Mouse (Mus musculus): ENCODE measurements around the gene Pbp2.

Gene Pbp2

DNA sequence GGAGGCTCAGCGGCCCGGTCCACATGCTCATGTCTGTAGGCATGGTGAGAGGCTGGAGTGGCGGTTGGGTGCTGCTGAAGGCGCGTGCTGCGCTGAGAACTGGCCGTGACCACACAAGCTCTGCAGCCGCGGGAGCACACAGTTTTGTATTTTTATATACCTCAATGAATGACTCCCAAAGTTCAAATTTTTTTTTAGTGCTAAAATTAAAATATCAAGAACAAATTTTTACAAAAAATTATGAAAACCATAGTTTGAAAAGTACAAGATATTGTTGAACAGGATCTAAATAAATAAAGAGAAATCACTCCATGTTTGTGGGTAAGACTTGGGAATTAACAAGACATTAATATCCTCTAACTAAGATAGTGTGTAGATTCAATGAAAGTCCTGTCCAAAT, at the start of gene Pbp2:
TSS of gene Pbp2 (minus strand) at position 101 of the 400 bp plus-strand sequence.
- no peak for DNase-seq

DNA sequence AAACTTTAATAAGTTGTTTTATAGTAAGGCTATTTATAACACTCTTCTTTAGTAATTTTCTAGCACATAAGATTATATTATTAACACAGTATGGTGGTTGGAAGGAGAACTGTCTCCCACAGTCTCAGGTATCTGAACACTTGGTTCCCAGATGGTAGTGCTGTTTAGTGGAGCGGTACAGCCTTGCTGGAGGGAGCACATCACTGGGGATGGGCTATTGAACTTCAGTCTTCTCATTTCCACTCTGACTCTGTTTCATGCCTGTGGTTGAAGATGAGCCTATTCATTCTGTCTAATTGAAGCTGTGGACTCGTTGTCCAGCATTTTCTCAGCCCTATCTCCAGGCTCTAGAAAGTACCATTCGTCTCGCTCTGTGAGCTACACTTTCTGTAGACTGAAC, 44.7 kb upstream of the Pbp2 start:
- no peak for DNase-seq

DNA sequence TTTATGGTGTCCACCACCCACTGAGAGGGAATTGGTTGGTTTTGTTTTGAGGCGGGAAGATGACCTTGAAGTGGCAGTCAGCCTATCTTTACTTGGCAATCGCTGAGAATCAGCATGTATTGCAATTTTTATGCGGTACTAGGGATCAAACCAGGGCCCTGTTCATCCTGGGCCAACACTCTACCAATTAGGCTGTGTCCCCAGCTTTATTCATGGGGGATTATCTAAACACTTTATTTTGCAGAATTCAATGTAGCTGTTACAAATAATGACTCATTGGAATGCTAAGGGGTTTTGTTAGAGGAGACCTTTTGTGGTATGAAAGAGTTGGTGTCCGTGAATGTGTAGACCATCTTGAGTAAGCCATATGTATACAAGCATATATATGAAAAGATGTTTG, 42.3 kb upstream of the Pbp2 start:
- DNase-seq, result no peak

DNA sequence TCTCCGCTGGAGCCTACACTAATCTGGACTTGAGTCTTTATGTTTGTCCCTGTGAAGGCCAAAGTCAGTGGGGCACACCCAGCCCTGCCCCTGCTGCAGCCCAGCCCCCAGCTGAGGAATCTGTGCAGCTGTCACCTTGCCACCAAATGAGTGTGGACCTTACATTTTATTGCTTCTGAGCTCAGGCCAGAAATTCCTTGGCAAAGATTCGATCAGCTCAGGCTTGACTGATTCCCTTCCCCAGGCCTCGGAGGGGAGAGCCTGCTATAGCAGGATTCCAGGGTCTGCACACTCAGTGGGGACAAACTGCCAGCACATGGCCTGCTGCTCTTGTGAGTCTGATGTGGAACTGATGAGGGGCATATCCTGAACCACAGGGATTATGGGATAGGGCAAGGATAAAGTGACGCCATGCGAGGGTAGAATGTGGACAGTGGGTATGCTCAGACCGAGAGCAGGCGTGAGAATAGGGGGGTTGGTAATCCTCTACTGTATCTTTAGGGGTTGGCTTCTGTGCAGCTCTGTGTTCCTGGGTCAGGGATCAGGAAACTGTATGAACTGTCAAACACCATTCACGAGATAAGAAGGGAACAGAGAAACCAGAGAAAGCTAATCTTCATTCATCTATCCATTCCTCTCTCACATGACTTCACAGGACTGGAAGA, 41.6 kb upstream of the Pbp2 start:
- DNase-seq, result no peak

DNA sequence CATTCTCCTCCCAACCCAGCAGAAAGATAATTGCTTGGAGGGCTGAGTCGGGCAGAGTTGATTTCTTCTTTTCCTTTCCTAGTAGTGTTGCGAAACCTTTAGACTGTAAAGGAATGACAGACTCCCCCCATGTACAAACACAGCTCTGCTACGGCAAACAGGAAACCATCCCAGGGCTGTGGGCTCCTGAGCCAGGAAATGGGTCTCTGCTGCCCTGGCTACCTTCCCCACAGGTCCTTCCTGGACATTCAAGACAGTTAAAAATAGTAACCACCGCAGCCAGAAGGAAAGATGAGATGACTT, 30.8 kb upstream of the Pbp2 start:
- no peak for DNase-seq

DNA sequence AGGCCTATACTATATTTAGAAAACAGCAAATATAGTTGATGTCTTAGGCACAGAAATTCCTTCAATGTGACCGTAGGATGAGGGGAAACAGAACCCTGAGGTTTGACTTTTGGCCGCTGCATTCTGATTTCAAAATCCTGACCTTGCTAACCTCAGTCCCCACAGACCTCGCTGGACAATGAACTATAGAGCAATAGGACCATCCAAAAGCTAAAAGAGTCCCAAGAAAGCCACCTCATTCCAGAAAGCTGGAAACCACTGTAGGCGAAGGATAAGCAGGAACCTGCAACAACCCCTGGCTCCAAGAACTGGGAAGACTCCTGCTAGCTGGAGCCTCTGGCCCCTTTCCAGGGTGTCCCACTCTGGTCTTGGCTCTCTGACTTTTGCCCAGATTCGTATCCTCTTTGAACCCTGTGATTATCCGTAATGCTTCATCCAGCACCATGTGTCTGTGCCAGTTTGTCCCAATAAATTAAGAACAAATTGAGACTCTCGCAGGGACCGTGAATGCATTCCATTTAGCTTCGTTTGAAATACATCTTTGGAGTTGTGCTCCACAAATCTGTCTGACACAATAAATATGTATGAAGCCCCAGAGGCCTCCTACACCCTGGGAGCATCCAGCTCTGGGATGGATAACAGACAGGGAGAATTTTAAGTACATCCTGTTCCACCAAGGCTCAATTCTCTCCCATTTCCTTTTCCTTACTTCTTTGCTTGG, 30.3 kb upstream of the Pbp2 start:
- no peak for DNase-seq

DNA sequence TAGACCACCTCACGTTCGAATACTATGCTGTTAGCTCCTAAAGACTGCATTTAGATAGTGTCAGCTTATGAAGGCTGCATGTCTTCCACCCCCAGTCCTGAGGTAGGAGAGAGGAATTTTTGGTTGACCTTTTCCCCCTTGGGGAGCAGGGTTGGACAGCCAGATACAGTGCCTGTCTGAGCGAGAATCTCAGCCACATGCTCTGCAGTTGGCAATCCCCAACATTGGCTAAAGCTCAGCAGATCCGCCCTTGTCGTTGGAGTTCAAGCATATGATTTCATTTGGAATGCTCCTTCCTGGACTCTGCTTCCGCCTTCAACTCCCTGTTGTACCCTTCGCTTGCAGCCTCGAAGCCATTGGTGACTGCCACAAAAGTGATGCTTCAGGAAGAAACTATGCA, 26.2 kb upstream of the Pbp2 start:
- DNase-seq, result no peak

DNA sequence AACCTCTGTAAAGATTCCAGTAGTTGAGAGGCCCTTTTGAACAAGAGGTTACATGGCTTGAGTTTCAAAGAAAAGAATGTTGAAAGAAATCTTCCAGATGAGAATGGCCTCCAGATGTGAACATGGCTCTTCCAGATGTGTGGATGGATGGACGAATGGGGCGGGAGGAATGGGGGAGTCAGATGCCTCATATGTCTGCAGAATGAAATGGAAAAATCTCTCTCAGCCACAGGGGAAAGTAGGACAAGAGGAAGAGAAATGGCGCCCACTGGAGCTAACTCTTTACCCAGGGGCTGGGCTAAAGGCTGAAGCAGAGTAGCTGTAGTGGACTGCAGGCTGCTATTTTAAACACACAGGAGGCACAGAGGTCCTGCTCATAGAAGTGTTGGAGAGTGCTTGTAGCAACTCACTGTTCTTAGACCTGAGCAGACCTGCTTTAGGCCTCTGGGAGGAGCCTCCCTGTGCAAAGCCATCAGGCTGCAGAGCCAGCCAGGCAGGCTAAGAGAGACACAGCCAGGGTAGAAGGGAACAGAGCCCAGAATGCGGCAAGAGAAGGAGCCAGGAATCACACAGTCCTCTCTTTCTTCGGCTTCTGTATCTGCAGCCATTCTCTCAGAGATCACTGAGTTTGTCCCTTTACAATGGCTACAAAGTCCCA, 23.9 kb upstream of the Pbp2 start:
- peak; percentile 27 to 52 for DNase-seq

DNA sequence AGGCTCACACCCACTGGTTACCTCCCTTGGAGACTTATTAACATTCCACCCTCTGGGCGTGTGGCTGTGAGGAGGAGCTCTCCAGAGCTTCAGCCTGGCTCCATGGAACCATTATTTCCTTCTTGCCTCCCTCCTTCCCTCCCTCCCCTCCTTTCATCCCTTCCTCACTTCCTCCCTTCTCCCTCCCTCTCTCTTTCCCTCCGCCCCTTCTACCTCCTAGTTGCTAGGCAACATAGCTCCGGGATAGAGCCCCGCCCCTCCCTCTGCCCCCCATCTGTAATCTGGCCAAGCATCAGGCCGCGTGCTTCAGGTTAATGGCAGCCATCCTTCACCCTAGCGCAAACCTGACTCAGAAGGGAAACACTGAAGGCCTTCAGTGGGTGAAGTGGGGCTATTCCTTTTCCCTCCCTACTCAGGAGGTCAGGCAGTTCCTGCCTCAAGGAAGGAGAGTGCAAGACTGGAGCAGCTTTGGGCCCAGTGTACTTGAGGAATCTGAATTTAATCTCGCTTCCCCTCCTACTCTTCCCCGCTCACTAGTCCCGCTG, 22.6 kb upstream of the Pbp2 start:
- peak; percentile 14 to 44 for DNase-seq

DNA sequence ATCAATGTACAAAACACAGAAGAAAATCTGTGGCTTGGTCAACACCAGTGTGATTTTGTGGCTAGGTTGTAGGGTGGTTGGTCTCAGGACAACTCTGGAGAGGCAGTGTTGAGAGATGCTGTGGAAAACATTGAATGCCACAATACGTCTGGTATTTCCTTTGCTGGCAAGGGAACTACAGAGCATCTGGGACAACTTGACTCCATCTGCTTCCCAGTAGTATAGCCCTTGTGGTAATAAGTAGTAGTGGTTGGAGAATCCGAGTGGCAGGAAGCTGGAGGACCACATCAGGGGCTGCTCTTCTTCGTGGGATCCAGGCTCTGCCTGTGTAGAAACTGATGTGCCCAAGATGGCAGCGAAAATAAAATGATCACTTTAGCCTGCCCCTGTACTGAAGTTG, 21.7 kb upstream of the Pbp2 start:
- DNase-seq, result no peak

DNA sequence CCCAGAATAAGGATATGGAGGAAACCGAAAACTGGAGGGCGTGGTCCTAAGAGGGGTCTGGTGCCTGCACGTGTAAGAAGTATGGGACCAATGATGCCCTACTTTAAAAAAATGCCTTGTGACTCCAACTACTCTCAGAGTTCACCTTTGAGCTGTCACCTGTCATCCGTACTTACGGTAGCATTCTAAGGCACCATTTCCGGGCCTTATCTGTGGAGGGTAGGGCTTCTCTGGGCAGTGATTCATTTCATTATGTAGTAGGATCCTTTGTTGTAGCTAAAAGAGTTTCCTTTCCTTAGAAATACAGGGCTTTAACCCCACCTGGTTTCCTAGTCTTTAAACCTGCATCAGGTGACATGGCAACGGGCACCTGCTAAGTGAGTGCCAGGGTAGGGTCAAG, 16.6 kb upstream of the Pbp2 start:
- no peak for DNase-seq

DNA sequence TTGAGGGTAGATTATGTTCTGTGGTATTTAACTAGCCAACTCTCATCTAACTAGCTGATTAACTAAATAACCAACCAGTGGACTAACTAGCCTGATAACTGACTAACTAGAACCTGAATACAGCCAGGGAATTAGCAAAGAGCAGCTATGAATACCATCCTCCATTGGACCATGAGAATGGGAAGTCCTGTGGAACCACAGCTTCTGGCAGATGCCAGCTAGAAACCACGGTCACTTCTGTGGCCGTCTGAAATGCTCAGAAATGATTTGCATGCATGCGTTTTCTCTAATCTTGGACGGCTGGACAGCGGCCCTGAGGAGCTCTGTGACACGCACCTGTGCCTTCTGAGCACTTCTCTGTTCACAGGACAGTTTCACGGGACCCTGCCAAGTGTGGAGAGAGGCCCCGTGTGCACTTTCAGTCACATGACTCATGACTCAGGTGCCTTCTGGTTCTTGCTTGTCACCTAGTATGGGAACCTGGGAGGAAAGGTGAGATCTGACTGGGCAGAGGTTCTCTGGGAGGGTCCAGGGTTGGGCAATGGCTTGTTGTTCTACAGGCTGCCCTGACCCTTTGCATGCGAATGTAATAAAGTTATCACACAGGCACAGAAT, 14.6 kb upstream of the Pbp2 start:
- peak; percentile 54 to 73 for DNase-seq

DNA sequence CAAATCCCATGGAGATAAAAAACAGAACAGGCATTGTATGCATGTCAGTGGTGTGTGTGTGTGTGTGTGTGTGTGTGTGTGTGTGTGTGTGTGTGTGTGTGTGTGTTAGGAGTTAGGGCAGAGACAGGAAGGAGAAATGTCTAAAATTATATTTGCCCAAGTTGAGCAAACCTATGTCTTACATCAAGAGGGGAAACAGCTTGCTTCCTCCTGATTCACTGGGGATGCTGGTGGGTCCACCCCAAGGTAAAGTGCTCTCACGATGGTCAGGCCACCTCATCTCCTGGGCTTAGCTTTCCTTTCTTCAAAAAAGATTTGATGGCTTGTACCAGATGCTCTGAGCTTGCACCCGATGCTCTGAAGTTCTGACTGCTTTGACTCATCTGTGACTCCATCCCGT, 13.9 kb upstream of the Pbp2 start:
- no peak for DNase-seq

DNA sequence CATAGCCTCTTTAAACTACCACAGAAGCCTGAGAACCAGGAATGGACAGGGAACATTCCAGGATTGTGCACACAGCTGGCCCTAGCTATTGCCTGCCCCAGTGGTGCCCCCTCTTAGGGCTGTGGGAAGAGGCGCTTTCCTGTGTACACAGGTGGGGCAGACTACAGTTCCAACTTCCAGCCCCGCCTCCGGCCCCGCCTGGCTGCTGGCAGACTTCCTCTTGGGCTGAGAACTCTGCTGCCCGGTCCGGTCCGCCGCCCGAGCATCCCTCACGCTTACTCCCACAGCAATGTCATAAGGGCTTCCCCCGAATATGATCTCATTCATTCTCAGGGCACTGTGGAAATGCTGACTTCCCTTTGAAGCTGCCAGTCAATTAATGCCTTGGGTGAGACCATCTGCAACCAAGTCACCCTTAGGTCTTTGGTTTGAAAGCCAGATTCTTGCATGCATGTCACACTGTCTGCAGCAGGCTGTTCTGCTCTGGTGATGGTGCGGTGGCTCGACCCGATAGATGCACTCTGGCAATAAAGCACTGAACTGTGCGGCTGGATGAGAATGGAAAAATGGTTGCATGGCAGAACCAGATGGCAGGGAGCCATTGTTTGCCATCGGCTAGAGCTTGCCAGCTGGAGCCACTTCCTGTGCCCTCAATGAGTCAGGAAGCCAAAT, 13.2 kb upstream of the Pbp2 start:
- DNase-seq, result peak; percentile 87 to 93

DNA sequence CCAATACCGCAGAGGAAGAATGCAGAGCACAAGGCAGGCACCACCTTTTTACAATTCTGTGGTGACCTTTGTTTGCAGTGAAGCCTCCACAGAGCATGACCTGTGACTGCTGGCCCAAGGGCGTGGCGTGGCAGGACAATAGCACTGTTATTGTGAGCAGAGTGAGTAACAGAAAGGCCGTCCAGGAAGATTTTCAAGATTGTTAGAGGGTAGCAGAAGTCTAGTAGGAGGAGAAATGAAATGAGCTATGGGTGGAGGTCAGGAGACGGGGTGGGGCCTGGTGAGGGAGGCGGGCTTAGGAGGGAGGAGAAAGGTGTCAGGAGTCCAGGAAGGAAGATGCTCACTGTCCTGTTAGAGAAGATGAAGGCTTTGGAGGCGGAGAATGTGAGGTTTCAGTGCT, 12.5 kb upstream of the Pbp2 start:
- DNase-seq, result peak; percentile 32 to 62

DNA sequence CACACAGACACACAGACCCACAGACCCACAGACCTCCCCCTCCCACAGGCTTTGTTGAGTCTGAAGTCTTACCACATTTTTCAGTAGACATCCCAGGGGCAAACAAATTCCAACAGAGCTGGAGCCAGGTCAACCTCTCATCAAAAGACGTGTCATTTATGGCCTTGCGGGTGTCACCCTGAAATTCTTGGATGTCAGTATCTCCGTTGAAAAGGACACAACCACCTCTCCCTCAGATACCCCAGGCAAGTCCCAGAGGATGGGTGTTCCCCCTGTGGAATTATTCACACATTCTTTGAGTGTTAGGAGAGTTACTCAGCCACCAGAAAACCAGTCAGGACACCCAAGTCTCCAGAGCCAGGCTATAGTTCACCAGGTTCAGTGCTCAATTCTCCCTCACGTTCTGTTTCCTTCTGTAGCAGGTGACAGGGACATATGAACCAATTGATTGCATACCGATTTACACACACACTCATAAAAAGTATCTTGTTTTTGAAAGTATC, 9.3 kb upstream of the Pbp2 start:
- no peak for DNase-seq

DNA sequence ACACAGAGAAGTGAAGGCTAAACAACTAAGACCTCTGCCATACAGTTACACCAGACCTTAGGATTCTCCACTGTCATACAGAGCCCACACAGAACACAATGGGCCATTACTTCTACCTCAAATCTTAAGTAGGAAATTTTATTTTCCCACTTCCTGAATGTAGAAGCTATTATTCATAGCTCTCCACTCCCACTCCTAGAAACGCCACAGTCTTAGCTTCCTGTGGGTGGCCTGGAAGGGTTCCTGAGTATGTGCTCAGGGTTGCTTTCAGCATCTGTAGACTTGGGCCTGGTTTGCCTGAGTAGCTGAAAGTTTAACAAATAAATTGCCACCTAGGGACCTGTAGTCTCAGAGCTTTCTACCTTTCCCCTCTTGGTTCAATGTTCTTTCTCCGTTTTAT, 5.9 kb upstream of the Pbp2 start:
- no peak for DNase-seq

DNA sequence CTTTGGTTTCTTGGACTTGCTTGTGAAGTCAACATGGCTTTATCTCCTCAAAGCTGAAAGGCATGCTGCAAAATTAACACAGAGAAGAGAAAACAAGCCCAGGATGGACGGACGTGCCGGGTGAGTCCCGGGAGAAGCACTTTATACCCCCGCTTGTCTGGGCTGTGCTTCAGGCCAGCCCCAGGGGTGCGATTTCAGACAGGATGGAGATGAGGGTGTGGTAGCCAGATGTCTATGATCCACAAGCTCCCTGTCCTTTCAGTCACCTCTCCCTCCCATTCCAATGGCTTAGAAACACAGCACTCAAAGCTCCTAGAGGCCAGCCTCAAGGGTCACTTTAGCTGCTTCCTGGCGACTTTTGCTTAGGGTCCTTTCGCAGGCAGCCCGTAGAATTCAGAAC, 3.8 kb upstream of the Pbp2 start:
- DNase-seq, result no peak

DNA sequence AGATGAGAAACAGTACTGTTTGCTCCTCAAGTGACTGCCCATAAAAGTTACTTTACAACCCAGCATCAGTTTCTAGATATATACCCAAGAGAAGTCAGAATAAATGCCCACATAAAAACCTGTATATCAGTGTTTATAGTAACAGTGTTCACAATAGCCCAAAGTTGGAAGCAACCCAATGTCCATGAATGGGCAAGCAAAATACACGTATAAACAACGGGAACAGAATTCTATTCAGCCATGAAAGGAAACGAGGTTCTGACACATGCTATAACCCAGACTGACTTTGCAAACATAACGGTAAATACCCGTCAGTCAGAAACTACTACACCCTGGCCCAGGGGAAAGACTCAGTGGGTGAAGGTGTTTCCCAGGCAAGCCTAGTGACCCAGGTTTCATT, 1.8 kb upstream of the Pbp2 start:
- no peak for DNase-seq

DNA sequence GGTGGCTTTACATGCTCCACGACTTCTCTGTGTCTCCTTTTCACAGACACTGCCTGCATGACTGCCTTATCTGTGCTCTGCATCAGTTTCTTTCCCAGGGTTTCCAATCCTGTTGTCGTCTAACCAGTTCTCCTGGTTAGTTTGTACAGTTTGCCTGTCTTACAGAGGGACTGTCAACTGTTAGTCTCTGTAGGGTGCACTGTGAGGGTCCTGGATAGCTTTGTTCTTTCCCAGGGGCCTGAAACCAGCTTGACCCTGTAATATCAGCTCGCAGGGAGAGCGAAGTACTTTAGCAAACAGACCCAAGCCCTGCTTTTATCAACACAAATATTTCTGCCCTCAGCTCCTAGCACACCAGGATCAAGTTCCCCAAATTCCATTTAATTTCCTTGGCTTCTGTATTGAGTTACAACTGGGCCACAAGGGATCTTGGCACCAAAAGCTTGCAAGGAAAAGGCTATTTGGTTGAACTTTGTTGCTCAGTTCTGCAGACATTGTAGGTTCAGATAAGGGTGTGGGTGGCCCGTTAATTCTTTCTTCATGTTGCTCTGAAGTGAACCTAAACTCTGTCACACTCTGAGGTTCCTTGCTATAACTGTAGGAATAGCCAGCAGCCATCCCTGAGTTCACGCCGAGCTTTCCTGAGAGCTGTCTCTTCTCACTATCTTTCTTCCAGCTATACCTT, 5.5 kb downstream of the Pbp2 start:
- peak in 1 of 2 experiments; percentile 32 for DNase-seq

DNA sequence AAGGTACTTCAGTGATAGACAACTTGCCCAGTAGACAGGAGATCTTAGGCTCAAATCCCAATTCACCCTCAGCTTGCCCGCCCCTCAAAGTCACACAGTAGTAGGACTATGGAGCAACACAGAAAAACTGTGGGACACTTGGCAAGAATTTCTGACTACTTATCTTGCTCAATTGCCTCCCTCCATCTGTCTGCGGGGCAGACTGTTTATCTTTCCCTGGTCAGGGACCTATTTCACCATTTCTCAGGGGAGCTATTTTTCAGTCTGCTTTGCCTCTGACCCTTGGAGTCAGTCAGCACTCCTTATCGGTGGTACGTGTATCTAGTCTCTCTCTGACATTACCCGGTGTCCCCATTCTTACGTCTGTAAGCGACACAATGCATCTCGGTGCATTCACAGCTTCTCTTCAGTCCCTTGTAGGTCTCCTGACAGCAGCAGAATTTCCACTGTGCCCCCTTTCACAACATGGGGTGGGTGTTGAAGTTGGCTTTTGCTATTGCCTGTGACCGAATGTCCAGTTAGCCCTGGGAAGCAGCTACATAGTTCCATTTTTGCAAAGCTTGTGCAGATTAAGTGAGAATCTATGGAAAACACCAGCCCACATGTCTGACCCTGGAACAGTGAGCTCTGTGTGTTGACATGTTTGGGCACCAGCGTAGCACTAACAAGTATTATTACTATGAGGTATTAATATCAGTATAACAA, 7.6 kb downstream of the Pbp2 start:
- DNase-seq, result peak in 1 of 2 experiments; percentile 66

DNA sequence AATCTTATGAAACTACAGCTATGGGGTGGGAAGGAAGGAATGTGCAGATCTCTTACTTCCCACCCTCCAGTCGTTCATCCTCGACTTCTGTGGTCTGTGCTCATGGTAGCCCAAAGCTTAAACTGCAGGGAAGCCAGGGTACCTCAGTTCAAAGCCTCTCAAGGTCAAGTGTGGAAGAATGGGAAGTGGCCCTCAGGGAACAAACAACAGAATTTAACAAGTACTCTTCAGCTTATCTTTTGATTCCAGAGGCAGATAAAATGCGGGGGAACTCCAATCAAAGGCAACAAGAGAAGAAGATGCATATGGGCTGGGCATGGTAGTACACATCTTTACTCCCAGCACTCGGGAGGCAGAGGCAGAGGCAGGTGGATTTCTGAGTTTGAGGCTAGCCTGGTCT, 9.7 kb downstream of the Pbp2 start:
- DNase-seq, result peak in 1 of 2 experiments; percentile 65

All from lung, adult 18-20 months (tissue).